Mouse (Mus musculus) heart, postnatal 0 days (tissue): Measurements from ENCODE around the gene Vmn1r129. TPM values are rescaled to one million over a fixed set of nuclear protein-coding genes. Genes with fewer than 3 reads are reported as not detected.
"Not testable (repeated sequence)": the region's sequence is repeated elsewhere in the genome, so short reads cannot be mapped to it uniquely, and the experiment has no call there.

Source experiments
- ATAC-seq: fragments of 200-750 bp; cut with Nextera tagmentation; 2 replicates; pipeline ENCODE4 v1.8.0; 2017; ENCODE audit warnings: low read depth, moderate number of reproducible peaks, moderate library complexity; ENCODE audit not compliant: insufficient read depth
- DNase-seq: peaks from one replicate; pipeline ENCODE4 v3.0.0-alpha.2; 2016; ENCODE audit warnings: low spot score
- H3K27ac ChIP-seq: fragments of 300-500 bp; sonication (generic); 2 replicates; pipeline ENCODE4 v1.5.1; 2014; ENCODE audit warnings: low read depth, mild to moderate bottlenecking
- H3K27me3 ChIP-seq: fragments of 300-500 bp; sonication (generic); 2 replicates; pipeline ENCODE4 v1.6.1; 2014; ENCODE audit warnings: low read length, mixed read lengths; ENCODE audit not compliant: control insufficient read depth, insufficient read depth
- H3K36me3 ChIP-seq: fragments of 300-500 bp; sonication (generic); replicated peaks from 2 replicates; pipeline ENCODE4 v1.6.1; 2014; ENCODE audit warnings: low read length, mixed read lengths; ENCODE audit not compliant: control insufficient read depth, insufficient read depth
- H3K4me1 ChIP-seq: fragments of 300-500 bp; sonication (generic); 2 replicates; pipeline ENCODE4 v1.6.1; 2014; ENCODE audit warnings: antibody characterized with exemption; ENCODE audit not compliant: control insufficient read depth, insufficient read depth
- H3K4me2 ChIP-seq: fragments of 300-500 bp; sonication (generic); 2 replicates; pipeline ENCODE4 v1.6.1; 2014; ENCODE audit warnings: low read depth, mild to moderate bottlenecking, low read length, moderate library complexity
- H3K4me3 ChIP-seq: fragments of 300-500 bp; sonication (generic); 2 replicates; pipeline ENCODE4 v1.5.1; 2014; ENCODE audit warnings: low read depth, low read length
- H3K9ac ChIP-seq: fragments of 300-500 bp; sonication (generic); replicated peaks from 2 replicates; pipeline ENCODE4 v1.6.1; 2014; ENCODE audit warnings: low read depth, low read length, mixed read lengths
- H3K9me3 ChIP-seq: fragments of 300-500 bp; sonication (generic); replicated peaks from 2 replicates; pipeline ENCODE4 v1.6.1; 2016; ENCODE audit warnings: low read length; ENCODE audit not compliant: control insufficient read depth
- WGBS: fragments of 180-500 bp; shearing (Covaris S2); extraction: QIAGEN DNeasy Blood & Tissue Kit; methylation state at CpG from one replicate; pipeline ENCODE4 v1.1.7; 2014; 5-methylcytosine and 5-hydroxymethylcytosine counted together
- polyA plus RNA-seq: library from polyadenylated mRNA; unstranded; fragments of >200 nt; fragmentation: Nextera tagmentation; extraction: Ambion mirVana; gene quantifications from 2 replicates; pipeline ENCODE4 v1.2.1, GENCODE M21; 2015
- total RNA-seq: library from RNA; depleted of rRNA; stranded (reverse); fragments of >200 nt; gene quantifications from 2 replicates; pipeline ENCODE4 v1.2.3, GENCODE M21; 2014; ENCODE audit warnings: low replicate concordance; rRNA removed

Vmn1r129 gene
- total RNA-seq (not detected in 2 replicates), polyA plus RNA-seq (not detected in 2 replicates)

- no CpG with 5 or more reads among the region's 1 CpGs for WGBS
- H3K36me3 ChIP-seq, H3K27me3 ChIP-seq, ATAC-seq, H3K4me2 ChIP-seq, H3K9me3 ChIP-seq, H3K4me3 ChIP-seq, H3K4me1 ChIP-seq, H3K27ac ChIP-seq, DNase-seq, H3K9ac ChIP-seq: not testable (repeated sequence)
Measured at GRCm38 (mm10) chr7:21361191-21361590, at the start of gene Vmn1r129. Vmn1r129 (minus strand) TSS chr7:21361291.

DNA sequence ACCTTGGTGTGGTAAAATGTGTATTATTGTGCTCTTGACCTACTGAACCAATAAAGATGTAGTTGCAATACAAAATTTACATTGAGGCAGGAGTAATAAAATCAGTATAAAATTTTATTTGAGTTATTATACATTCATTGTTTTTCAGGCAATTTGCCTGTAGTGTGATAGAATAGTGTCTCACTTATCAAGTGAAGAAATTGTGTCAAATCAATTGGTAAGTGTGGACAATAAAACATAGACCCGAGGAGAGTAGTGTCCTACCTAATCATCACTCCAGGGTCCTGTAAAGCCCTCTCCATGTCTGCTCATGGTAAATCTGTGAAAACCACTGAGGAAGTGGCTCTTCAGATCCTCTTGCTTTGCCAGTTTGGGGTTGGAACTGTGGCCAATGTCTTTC, 12.0 kb downstream of the Vmn1r129 start, which contains the start of gene Vmn1r128:
Gene Vmn1r128, plus strand, starts transcription at position 301 of the 400 bp plus-strand sequence.
- not testable (repeated sequence) for DNase-seq, H3K4me1 ChIP-seq, H3K9ac ChIP-seq, H3K27me3 ChIP-seq, H3K4me2 ChIP-seq, H3K4me3 ChIP-seq, H3K9me3 ChIP-seq, ATAC-seq, H3K36me3 ChIP-seq, H3K27ac ChIP-seq
- WGBS, result 45% methylated on average over 1 of the region's 1 CpGs

DNA sequence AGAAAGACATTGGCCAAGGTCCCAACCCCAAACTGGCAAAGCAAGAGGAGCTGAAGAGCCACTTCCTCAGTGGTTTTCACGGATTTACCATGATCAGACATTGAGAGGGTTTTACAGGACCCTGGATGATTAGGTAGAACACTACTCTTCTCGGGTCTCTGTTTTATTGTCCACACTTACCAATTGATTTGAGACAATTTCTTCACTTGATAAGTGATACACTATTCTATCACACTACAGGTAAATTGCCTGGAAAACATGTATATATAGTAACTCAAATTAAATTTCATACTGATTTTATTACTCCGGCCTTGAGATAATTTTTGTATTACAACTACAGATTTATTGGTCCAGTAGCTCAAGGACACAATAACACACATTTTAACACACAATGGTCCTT, 41.3 kb downstream of the Vmn1r129 start, which contains the start of gene Vmn1r127:
Gene Vmn1r127, minus strand, starts transcription at position 101 of the 400 bp plus-strand sequence.
- H3K27ac ChIP-seq, H3K4me3 ChIP-seq, H3K9me3 ChIP-seq, H3K4me1 ChIP-seq, H3K27me3 ChIP-seq, DNase-seq, ATAC-seq, H3K36me3 ChIP-seq, H3K4me2 ChIP-seq, H3K9ac ChIP-seq: not testable (repeated sequence)
- no CpG with 5 or more reads among the region's 3 CpGs for WGBS

Other genes with a start within 250 kb of the Vmn1r129 start
- not detected in 2 replicates for gene Vmn1r122, start 227.2 kb downstream of the Vmn1r129 start, total RNA-seq
- gene Vmn1r122, start 227.2 kb downstream of the Vmn1r129 start, polyA plus RNA-seq, result not detected in 2 replicates
- not detected in 2 replicates for gene Vmn1r123, start 199.1 kb downstream of the Vmn1r129 start, total RNA-seq
- gene Vmn1r123, start 199.1 kb downstream of the Vmn1r129 start, polyA plus RNA-seq, result not detected in 2 replicates
- not detected in 2 replicates for gene Gm5157, start 170.9 kb downstream of the Vmn1r129 start, total RNA-seq
- gene Gm5157, start 170.9 kb downstream of the Vmn1r129 start, polyA plus RNA-seq, result not detected in 2 replicates
- not detected in 2 replicates for gene Vmn1r124, start 100.7 kb downstream of the Vmn1r129 start, total RNA-seq
- not detected in 2 replicates for gene Vmn1r124, start 100.7 kb downstream of the Vmn1r129 start, polyA plus RNA-seq
- not detected in 2 replicates for gene Vmn1r125, start 89.1 kb downstream of the Vmn1r129 start, total RNA-seq
- not detected in 2 replicates for gene Vmn1r125, start 89.1 kb downstream of the Vmn1r129 start, polyA plus RNA-seq
- not detected in 2 replicates for gene Vmn1r126, start 59.8 kb downstream of the Vmn1r129 start, total RNA-seq
- not detected in 2 replicates for gene Vmn1r126, start 59.8 kb downstream of the Vmn1r129 start, polyA plus RNA-seq
- gene Vmn1r127, start 41.4 kb downstream of the Vmn1r129 start, total RNA-seq, result not detected in 2 replicates
- not detected in 2 replicates for gene Vmn1r127, start 41.4 kb downstream of the Vmn1r129 start, polyA plus RNA-seq
- gene Vmn1r128, start 11.9 kb downstream of the Vmn1r129 start, total RNA-seq, result not detected in 2 replicates
- not detected in 2 replicates for gene Vmn1r128, start 11.9 kb downstream of the Vmn1r129 start, polyA plus RNA-seq
- not detected in 2 replicates for gene Gm6882, start 71.5 kb upstream of the Vmn1r129 start, total RNA-seq
- gene Gm6882, start 71.5 kb upstream of the Vmn1r129 start, polyA plus RNA-seq, result not detected in 2 replicates
- gene Vmn1r130, start 150.5 kb upstream of the Vmn1r129 start, total RNA-seq, result not detected in 2 replicates
- not detected in 2 replicates for gene Vmn1r130, start 150.5 kb upstream of the Vmn1r129 start, polyA plus RNA-seq
- gene Vmn1r131, start 184.8 kb upstream of the Vmn1r129 start, total RNA-seq, result not detected in 2 replicates
- gene Vmn1r131, start 184.8 kb upstream of the Vmn1r129 start, polyA plus RNA-seq, result not detected in 2 replicates